Mouse (Mus musculus) neural tube, postnatal 0 days (tissue): ENCODE data around the gene Txlna. TPM values are rescaled to one million over a fixed set of nuclear protein-coding genes. Genes with fewer than 3 reads are reported as not detected.

Experiments used
- microRNA-seq: library from miRNA; unstranded; fragments of <30 nt; microRNA quantifications from one replicate; pipeline ENCODE4, GENCODE M21; 2016
- polyA plus RNA-seq: library from polyadenylated mRNA; unstranded; fragments of >200 nt; fragmentation: Nextera tagmentation; extraction: Ambion mirVana; gene quantifications from 2 replicates; pipeline ENCODE4 v1.2.1, GENCODE M21; 2015

The Txlna gene
- polyA plus RNA-seq, result 25.9 and 26.3 TPM in 2 replicates

DNA sequence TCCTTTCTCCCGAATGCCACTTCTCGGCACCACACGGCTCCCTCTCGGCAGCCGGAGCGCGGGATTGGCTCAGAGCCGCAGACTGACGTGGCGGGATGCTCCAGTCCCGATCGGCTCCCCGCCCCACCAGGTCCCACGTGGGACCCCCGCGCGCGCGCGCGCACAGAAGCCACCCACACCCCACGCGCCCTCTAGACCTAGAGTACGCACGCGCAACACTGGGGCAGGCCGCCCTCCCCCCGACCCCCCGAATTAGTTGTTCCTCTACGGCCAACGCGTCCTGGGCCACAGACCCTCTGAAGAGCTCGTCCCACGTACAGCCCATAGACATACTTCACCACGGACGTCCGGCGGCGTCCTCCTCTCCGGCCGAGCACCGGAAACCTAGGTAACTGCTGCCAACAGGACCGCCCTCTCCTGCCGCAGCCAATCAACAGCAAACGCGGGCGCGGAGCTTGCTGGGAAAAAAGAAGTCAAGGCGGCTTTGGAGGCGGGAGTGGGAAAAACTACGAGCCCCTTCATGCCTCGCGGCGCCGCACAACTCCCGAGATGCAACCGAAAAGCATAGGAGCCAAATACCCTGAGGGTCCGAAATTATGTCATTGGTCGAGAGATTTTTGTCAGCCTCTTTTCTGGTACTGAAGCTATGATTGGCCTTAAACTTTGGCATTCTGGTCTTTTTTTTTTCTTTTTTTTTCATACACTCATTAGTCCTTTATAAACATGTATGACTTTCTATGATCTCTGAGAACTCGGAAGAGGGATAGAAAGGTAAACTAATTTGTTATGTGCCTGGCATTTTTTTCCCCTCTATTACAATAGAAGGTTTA is at the start of gene Txlna:
TSS of gene Txlna (minus strand) at position 428 of the 830 bp plus-strand sequence.

DNA sequence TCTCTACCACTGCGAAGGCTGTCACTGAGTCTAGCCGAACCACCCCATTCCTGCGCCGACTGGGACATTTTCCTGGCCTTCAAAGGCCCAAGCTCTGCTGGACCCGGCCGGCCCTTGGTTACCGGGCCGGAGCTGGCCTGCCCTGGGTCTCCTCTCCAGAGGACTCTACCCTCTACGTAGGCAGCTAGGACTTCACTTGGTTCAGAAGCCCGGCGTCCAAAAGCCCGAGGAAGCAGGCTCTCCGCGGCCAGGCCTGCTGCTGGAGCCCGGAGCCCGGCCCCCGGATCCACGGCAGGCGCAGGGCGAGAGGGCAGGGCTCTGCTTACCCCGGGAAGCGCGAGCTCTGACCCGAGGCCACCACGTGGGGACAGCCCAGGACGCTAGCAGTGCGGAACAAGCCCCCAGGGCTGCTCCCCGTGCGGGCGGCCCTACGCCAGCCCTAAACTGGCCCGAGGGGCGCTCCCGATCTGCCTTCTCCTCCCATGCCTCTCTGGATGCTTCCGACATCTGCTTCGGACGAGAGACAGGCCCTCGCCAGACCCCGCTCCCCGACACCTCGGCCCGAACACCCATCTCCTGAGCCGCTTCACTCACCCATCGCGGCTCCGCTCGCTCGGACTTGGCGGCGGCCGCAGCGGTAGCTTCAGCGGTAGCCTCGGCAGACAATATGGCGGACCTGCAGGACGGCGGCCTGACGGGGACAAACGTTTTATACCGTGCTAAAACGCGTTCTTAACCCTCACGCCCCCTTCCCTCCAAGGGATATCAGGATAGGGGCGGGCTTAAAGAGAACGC is 31.4 kb upstream of the Txlna start, which contains the start of gene Kpna6:
TSS of gene Kpna6 (minus strand) at position 685 of the 795 bp plus-strand sequence.

DNA sequence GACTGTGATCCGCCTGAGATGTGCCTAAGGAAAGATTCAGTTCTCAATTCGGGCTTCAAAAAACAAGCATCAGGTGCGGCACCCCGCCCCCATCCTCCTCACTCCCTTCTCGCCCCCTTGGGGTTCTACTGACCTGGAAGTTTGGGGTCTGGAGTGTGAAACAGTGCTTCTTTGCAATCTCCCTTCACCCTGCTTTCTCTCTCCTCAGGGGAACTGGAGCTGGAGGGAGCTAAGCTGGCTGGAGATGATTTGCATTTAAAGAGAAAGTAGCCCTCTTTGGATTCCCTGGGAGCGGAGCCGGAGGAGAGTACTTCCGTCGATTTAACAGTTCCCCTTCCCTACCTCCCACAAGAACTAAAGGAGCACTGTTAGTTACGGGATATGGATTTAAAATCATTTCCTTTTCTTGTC is 17.2 kb downstream of the Txlna start, which contains the start of gene Ccdc28b:
TSS of gene Ccdc28b (minus strand) at position 267 of the 411 bp plus-strand sequence.

DNA sequence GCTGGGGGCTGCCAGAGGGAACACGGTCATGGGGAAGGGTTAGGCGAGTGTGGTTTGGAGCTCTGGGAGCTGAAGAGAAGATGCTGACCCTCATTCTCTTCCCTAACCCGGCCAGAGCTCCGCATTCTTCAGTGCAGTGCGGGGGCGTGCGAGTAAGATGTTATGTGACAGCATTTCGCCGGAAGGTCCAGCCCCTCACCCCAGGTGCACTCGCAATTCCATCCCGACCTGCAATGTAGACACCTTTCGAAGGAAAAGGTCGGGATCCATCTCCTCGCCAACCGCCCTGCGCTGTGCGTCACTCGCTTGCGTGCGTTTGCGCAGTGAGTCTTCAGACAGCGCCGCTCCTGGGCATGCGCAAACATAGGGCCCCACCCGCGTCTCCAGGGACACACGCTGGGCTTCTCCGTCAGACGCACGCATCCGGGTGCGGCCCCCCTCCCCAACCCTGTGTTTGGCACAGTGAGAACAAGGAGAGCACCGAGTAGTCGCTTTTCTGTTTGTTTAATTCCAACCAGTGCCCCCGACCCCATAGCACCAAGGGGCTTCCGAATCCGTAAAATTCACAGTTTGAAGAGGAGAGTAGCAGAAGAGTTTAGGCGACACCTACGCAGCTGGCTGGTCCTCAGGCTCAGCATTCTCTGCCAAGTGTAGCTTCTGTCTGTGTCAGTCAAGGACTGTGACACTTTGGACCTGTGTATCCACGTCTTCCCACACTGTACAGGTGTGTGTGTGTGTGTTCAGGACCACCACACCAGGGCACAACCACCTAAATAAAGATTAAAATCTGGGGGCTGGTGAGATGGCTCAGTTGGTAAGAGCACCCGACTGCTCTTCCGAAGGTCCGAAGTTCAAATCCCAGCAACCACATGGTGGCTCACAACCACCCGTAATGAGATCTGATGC is 21.8 kb downstream of the Txlna start, which contains the start of gene Iqcc:
TSS of gene Iqcc (minus strand) at position 314 of the 906 bp plus-strand sequence.

DNA sequence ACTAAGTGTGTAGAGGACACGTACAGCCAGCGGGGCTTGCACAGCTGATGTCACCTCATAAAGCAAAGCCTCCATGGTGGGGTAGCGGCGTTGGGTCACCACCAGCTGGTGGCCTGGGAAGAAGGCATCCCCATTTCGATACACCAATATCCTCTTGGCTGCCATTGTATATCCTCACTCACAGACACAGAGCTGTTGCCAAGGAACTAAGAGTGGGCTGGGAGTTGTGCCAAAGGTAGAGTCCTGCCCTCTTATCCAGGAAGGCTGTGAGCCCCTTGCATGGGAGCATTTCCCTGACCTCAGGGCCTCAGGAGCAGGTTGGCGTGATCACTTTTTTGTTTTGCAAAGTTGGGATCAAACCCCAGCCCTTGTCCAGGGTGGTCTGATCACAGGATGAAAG is 26.8 kb downstream of the Txlna start, which contains the start of gene Dcdc2b:
TSS of gene Dcdc2b (minus strand) at position 165 of the 400 bp plus-strand sequence.

DNA sequence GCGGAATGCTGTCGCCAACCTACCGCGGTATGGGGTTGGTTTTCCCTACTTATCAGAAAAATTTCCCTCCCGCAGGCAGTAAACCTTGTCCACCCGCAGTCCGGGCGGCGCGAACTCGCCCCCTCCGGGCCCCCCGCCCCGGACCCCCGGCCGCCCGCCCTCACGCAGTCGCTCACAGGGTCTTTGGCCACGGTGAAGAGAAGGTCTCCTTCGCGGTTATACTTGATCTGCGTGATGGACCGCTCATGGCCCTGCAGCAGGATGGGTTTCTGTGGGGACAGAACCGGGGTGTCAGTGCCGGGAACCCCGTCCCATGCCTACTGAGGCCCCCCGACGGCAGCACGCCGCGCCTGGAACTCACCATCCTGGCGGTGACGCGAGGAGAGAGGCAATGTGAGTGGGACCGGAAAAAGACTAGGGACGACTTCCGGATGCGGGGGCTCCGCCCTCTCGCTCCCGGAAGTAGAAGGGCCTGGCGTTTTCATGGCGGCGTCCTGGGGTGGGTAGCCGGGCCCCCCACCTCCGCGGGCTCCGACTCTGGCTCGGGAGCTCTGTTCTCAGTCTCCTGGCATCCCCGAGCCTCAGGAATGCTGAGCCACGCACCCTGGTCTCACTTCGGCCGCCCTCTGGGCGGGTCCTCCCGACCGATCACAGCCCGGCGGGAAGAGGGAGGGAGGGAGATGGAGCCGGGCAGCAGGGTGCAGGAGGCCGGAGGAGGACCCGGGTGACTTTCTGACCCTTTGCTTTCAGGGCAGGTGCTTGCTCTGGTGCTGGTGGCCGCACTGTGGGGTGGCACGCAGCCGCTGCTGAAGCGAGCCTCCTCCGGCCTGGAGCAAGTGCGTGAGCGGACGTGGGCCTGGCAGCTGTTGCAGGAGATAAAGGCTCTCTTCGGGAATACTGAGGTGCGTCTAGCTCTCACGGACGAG is 40.4 kb downstream of the Txlna start, which contains the start of the genes Eif3i and Tmem234:
TSS of gene Eif3i (minus strand) at position 416 of the 926 bp plus-strand sequence.
TSS of gene Tmem234 (plus strand) at position 436 of the 926 bp plus-strand sequence.

DNA sequence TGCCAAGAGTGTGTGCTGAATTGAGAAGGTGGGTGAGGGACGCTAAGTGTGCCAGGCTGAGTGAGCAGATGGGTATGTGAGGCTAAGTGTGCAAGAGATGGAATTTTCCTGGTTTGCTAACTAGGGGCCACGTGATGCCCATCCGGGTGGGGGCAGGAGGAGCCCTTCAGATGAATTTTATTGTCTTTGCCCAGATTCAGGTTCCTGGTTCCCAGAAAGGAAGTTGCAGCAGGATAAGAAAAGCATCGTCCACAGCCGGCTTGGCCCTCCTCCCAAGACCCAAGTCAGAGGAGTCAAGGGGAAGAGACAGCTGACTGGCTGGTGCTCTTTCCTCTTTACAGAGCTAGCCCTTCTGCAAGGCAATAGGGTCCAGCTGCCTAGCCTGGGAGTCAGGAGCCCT is 62.4 kb downstream of the Txlna start, which contains the start of gene Fam167b:
TSS of gene Fam167b (minus strand) at position 84 of the 400 bp plus-strand sequence.

Small RNA genes within 50 kb of the gene (microRNA-seq; reads per million reads assigned to microRNA genes)
- gene Mir7016, result not detected

Other genes starting within 250 kb of the Txlna start
- 11.3 and 12.0 TPM in 2 replicates for gene Zbtb8b, start 200.2 kb downstream of the Txlna start, polyA plus RNA-seq
- 24.4 and 26.3 TPM in 2 replicates for gene Bsdc1, start 179.5 kb downstream of the Txlna start, polyA plus RNA-seq
- 0.60 and 0.62 TPM in 2 replicates for gene Tssk3, start 150.0 kb downstream of the Txlna start, polyA plus RNA-seq
- 3.1 and 4.1 TPM in 2 replicates for gene Fam229a, start 149.9 kb downstream of the Txlna start, polyA plus RNA-seq
- 1,475 and 1,521 TPM in 2 replicates for gene Marcksl1, start 127.5 kb downstream of the Txlna start, polyA plus RNA-seq
- 67.7 and 69.6 TPM in 2 replicates for gene Hdac1, start 98.4 kb downstream of the Txlna start, polyA plus RNA-seq
- gene Lck, start 67.4 kb downstream of the Txlna start, polyA plus RNA-seq, result 10.8 and 13.8 TPM in 2 replicates
- gene Fam167b, start 62.5 kb downstream of the Txlna start, polyA plus RNA-seq, result 0.25 and 0.43 TPM in 2 replicates
- gene Eif3i, start 40.4 kb downstream of the Txlna start, polyA plus RNA-seq, result 239 and 245 TPM in 2 replicates
- 219 and 222 TPM in 2 replicates for gene Tmem234, start 40.4 kb downstream of the Txlna start, polyA plus RNA-seq
- gene Dcdc2b, start 26.8 kb downstream of the Txlna start, polyA plus RNA-seq, result 2.8 and 4.1 TPM in 2 replicates
- gene Iqcc, start 22.0 kb downstream of the Txlna start, polyA plus RNA-seq, result 29.2 and 30.6 TPM in 2 replicates
- 160 and 180 TPM in 2 replicates for gene Ccdc28b, start 17.1 kb downstream of the Txlna start, polyA plus RNA-seq
- gene Kpna6, start 31.7 kb upstream of the Txlna start, polyA plus RNA-seq, result 11.7 and 13.0 TPM in 2 replicates
- gene Tmem39b, start 55.8 kb upstream of the Txlna start, polyA plus RNA-seq, result 8.6 and 10.2 TPM in 2 replicates
- 73.4 and 78.6 TPM in 2 replicates for gene Khdrbs1, start 101.2 kb upstream of the Txlna start, polyA plus RNA-seq
- 217 and 265 TPM in 2 replicates for gene Ptp4a2, start 170.2 kb upstream of the Txlna start, polyA plus RNA-seq